Comparison of ENCODE assay signal across 23 mouse cellular contexts in genomic region chrX:6320621-6321020, GRCm38 (mm10). TPM values are rescaled to one million over a fixed set of nuclear protein-coding genes. Genes with fewer than 3 reads are reported as not detected.
"Had no signal": no experiment of that assay in that cellular context is flagged by ENCODE, and none has a peak within 500 bp of the region (broad histone marks: within the 10 kb centered on the region; RNA-seq: fewer than 3 reads in every experiment).

Gene Bmp15 (minus strand): TSS chrX:6320721.

- H3K4me3 ChIP-seq: intestine, embryonic 15.5 days; layer of hippocampus, adult 2 months; limb, embryonic 15.5 days; midbrain, embryonic 12.5 days; midbrain, embryonic 15.5 days; neural tube, embryonic 12.5 days; neural tube, embryonic 15.5 days had no signal

- DNase-seq: layer of hippocampus, adult 9-11 months; liver, postnatal 0 days; lung, embryonic 14.5 days; right cerebral cortex, adult 18-20 months; right cerebral cortex, postnatal 14 days; right cerebral cortex, postnatal 4 days; thymus, adult 2 months; thymus, postnatal 14 days; thymus, postnatal 4 days had no signal

- H3K27ac ChIP-seq: intestine, embryonic 15.5 days; layer of hippocampus, adult 2 months; limb, embryonic 15.5 days; liver, embryonic 14.5 days; macrophage; midbrain, embryonic 12.5 days; midbrain, embryonic 15.5 days; neural tube, embryonic 12.5 days; neural tube, embryonic 15.5 days; stomach, postnatal 0 days had no signal

RNA-seq across cellular contexts. Expression of gene Bmp15, which starts in this region (rescaled TPM):
- total RNA-seq: layer of hippocampus, adult 2 months; megakaryocyte, adult 5-6 weeks had no signal
- polyA plus RNA-seq: large intestine, adult 2 months; liver, embryonic 11.5 days; liver, postnatal 0 days; lung, embryonic 14.5 days; macrophage; neural tube, embryonic 12.5 days; stomach, embryonic 14.5 days; thymus, adult 2 months had no signal
